Mouse (Mus musculus) kidney, postnatal 10 days (tissue): Measurements from ENCODE around the gene Rftn2.
"Not testable (repeated sequence)": the region's sequence is repeated elsewhere in the genome, so short reads cannot be mapped to it uniquely, and the experiment has no call there.

ENCODE experiments used
- DNase-seq: peaks from one replicate; pipeline ENCODE4 v3.0.0; 2021; ENCODE audit warnings: mixed read lengths

Rftn2 gene

GRCm38 (mm10) chr1:55171361-55172325, 54.9 kb downstream of the Rftn2 start:
- DNase-seq, result no peak

GRCm38 (mm10) chr1:55168591-55168990, 58.0 kb downstream of the Rftn2 start:
- no peak for DNase-seq

GRCm38 (mm10) chr1:55167560-55167959, 59.0 kb downstream of the Rftn2 start:
- DNase-seq, result no peak

GRCm38 (mm10) chr1:55164005-55164404, 62.6 kb downstream of the Rftn2 start:
- no peak for DNase-seq

GRCm38 (mm10) chr1:55162781-55163180, 63.8 kb downstream of the Rftn2 start:
- DNase-seq, result no peak

GRCm38 (mm10) chr1:55161895-55162294, 64.7 kb downstream of the Rftn2 start:
- peak; percentile 24 for DNase-seq

- no peak for DNase-seq
Measured at GRCm38 (mm10) chr1:55160831-55161638, 65.5 kb downstream of the Rftn2 start.

- DNase-seq, result no peak
Measured at GRCm38 (mm10) chr1:55160218-55160617, 66.4 kb downstream of the Rftn2 start.

GRCm38 (mm10) chr1:55158821-55159220, 67.8 kb downstream of the Rftn2 start:
- no peak for DNase-seq

- no peak for DNase-seq
Measured at GRCm38 (mm10) chr1:55158211-55158610, 68.4 kb downstream of the Rftn2 start.

GRCm38 (mm10) chr1:55157329-55157728, 69.3 kb downstream of the Rftn2 start:
- DNase-seq, result no peak

GRCm38 (mm10) chr1:55145556-55145955, 81.0 kb downstream of the Rftn2 start:
- DNase-seq, result no peak

GRCm38 (mm10) chr1:55144338-55144737, 82.2 kb downstream of the Rftn2 start:
- no peak for DNase-seq

GRCm38 (mm10) chr1:55135846-55136245, 90.7 kb downstream of the Rftn2 start:
- no peak for DNase-seq

- no peak for DNase-seq
Measured at GRCm38 (mm10) chr1:55134301-55134700, 92.3 kb downstream of the Rftn2 start.

- DNase-seq, result no peak
Measured at GRCm38 (mm10) chr1:55133173-55133572, 93.4 kb downstream of the Rftn2 start.

GRCm38 (mm10) chr1:55132308-55132707, 94.3 kb downstream of the Rftn2 start:
- no peak for DNase-seq

GRCm38 (mm10) chr1:55131424-55132014, 95.1 kb downstream of the Rftn2 start:
- DNase-seq, result no peak

- peak; percentile 97 for DNase-seq
Measured at GRCm38 (mm10) chr1:55130943-55131401, 95.6 kb downstream of the Rftn2 start, which contains the start of gene Mob4. Gene Mob4 (plus strand): TSS chr1:55131231.

GRCm38 (mm10) chr1:55130190-55130916, 96.2 kb downstream of the Rftn2 start:
- DNase-seq, result no peak

- no peak for DNase-seq
Measured at GRCm38 (mm10) chr1:55129716-55130115, 96.9 kb downstream of the Rftn2 start.

- DNase-seq, result not testable (repeated sequence)
Measured at GRCm38 (mm10) chr1:55124136-55124535, 102.4 kb downstream of the Rftn2 start.
